Mouse (Mus musculus): Measurements from ENCODE around the gene Gm45711.

DNA sequence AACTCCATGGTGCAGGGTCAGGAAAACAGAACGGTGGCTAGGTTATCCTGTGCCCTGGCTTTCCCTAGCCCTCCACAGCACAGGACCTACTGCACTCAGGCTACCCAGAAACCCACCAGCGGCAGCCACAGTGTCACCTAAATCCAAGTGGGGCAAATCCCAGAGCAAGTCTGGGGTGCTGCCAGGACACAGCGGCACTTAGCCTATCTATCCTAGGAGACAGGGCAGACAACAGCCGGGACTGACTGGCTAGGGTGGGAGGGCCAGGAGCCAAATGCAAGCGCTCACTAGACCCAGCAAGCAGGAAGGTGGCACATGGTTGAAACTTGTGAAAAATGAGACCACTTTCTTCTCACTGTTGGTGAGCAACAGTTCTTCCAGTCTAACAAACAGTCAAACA, 39.1 kb upstream of the Gm45711 start:
- TF ChIP-seq ZNF384 (IDR thresholded peaks at IDR 0.05; ENCODE audit: low read depth, low read length), result no peak
- no peak for TF ChIP-seq CTCF (IDR thresholded peaks at IDR 0.05 in 2 of 3, conservative IDR thresholded peaks at IDR 0.05 in 1 of 3; ENCODE audit: control insufficient read depth in 1 of 3, insufficient read depth in 1 of 3, low read depth in 2 of 3, low read length in 3 of 3, poor library complexity in 1 of 3, severe bottlenecking in 1 of 3)
- no peak for TF ChIP-seq TCF12 (IDR thresholded peaks at IDR 0.05; ENCODE audit: low read depth, low read length)
- no peak for TF ChIP-seq ELF1 (IDR thresholded peaks at IDR 0.05; ENCODE audit: low read depth, low read length)
- no peak for TF ChIP-seq POLR2A (IDR thresholded peaks at IDR 0.05; ENCODE audit: control insufficient read depth in 1 of 2, insufficient read depth in 1 of 2, low read depth in 1 of 2, low read length in 2 of 2, poor library complexity in 1 of 2)
- TF ChIP-seq JUND (IDR thresholded peaks at IDR 0.05; ENCODE audit: low read depth, low read length), result no peak
- TF ChIP-seq HCFC1 (IDR thresholded peaks at IDR 0.05; ENCODE audit: low read depth, low read length), result no peak
- no peak for TF ChIP-seq ZKSCAN1 (IDR thresholded peaks at IDR 0.05; ENCODE audit: low read depth, low read length)
- no peak for TF ChIP-seq EP300 (IDR thresholded peaks at IDR 0.05; ENCODE audit: low read depth in 1 of 2, low read length in 2 of 2)
- TF ChIP-seq GATA1 (IDR thresholded peaks at IDR 0.05; ENCODE audit: low read depth, low read length), result no peak

Measured in MEL (cell line).